Mouse (Mus musculus): ENCODE measurements at regions not wholly inside any gene's neighbourhood (a gene's known extent, or its start where the extent isn't known, plus 50 kb on each side); places are given as distances from the start of the nearest gene placed in this dataset.
A peak's percentile ranks its signal among the peaks of the same experiment; 100 is the strongest.

GRCm38 (mm10) chr6:50777827-50778226 lies 123.6 kb upstream of the Npvf start:
- DNase-seq (ENCODE audit: low spot score in 2 of 2), result no peak

DNA sequence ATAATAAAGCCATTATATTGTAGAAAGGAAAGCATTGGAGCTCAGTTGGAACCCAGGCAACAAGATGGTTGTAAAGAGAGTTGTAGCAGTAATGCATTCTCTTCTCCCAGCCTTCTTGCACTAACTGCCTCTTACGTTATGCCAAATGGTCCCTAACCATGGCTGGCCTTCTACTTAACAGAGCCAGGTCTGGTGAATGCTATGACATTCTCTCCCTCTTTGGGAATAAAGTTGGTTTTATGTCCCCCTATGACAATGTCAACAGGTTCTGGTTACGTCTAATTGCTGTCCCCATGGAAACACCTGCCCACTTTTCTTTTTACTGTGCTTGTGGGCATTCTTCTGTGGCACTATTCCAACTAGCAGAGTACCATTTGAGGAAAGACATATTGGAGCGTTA lies 126.4 kb upstream of the Npvf start:
- DNase-seq (ENCODE audit: low spot score in 2 of 2), result no peak

- DNase-seq (ENCODE audit: low spot score in 2 of 2), result no peak
These were observed 127.0 kb upstream of the Npvf start for GRCm38 (mm10) chr6:50781271-50781670.

DNA sequence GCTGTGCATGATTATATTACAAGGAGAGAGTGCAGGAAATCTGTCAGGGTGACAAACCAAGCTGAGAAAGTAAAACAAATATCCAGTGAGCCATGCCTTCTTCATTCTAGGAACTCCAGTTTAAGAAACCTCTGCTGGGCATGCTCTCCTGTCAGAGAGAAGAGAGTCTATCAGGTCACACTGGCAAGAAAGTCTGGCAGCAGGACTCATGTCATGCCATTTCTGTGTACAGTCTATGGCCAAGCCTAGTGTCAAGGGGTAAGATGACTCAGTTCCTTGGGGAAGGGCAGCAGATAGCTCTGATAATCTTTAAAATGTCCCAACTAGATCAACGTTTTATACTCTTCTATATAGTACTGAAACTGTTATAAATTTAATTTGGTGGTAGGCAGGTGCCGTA lies 128.0 kb upstream of the Npvf start:
- no peak for DNase-seq (ENCODE audit: low spot score in 2 of 2)

GRCm38 (mm10) chr6:50783494-50783893 lies 129.3 kb upstream of the Npvf start:
- no peak for DNase-seq (ENCODE audit: low spot score in 2 of 2)

DNA sequence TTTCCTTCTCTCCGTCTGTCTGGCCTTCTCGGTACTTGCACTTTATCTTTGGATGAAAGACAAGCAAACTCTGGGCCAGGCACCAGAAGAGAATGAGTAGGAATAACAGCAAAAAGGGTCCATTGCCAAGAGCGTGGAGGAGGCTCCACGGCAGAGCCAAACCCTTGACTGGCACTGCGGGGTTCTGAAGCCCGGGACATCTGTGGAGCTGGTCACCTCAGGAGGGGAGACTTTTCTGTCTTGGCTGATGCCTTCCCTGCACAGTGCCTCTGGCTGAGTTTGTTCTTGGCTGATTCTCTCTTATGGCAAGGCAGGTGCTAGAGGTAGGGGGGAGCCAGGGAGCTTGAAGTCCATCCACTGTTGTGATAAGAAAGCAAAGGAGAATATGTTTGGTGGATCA lies 130.1 kb upstream of the Npvf start:
- no peak for DNase-seq (ENCODE audit: low spot score in 2 of 2)

GRCm38 (mm10) chr6:50787666-50788065 lies 133.4 kb upstream of the Npvf start:
- no peak for DNase-seq (ENCODE audit: low spot score in 2 of 2)

GRCm38 (mm10) chr6:50799963-50800362 lies 145.7 kb upstream of the Npvf start:
- no peak for DNase-seq (ENCODE audit: low spot score in 2 of 2)

- DNase-seq (ENCODE audit: low spot score in 2 of 2), result no peak
These were observed 148.7 kb upstream of the Npvf start for GRCm38 (mm10) chr6:50802956-50803355.

GRCm38 (mm10) chr6:50804477-50805005 lies 150.3 kb upstream of the Npvf start:
- no peak for DNase-seq (ENCODE audit: low spot score in 2 of 2)

- no peak for DNase-seq (ENCODE audit: low spot score in 2 of 2)
These were observed 152.3 kb upstream of the Npvf start for GRCm38 (mm10) chr6:50806376-50807077.

DNA sequence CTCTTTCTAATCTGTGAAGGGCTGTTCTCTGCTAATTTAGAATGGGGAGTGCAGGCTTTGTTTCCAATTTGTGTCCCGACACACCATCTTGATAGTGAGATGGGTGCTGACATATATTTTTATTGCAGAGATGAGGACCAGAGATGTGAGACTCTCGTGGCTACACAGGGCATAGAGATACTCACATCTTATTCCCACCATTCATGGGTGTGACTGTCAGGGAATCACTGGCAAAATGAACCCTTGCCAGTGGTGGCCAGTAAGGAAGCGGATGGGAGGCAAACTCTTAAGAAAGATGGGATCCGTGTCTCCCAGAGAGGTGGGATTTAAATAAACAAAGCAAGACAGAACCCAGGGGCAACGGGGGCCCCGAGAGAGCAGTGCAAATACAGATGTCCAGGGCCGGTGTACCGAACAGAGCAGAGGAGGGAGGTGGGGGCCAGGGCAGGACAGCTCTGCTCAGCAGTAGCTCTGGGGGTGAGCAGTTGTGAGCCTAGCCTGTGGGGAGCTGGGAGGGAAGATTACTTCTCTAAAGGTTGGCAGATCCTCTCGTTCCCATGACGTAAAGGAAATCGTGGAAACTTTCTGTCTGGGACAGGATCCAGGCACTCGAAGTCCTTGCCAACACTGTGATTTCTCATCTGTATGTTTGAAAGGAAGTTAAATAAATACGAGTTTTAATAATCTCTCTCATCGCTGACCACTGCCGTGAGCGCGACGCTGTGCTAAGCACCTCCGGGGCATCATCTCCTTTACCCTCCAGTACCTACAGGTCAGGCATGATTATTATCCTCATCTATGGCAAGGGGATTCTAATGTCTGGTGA lies 153.2 kb upstream of the Npvf start:
- no peak for DNase-seq (ENCODE audit: low spot score in 2 of 2)

DNA sequence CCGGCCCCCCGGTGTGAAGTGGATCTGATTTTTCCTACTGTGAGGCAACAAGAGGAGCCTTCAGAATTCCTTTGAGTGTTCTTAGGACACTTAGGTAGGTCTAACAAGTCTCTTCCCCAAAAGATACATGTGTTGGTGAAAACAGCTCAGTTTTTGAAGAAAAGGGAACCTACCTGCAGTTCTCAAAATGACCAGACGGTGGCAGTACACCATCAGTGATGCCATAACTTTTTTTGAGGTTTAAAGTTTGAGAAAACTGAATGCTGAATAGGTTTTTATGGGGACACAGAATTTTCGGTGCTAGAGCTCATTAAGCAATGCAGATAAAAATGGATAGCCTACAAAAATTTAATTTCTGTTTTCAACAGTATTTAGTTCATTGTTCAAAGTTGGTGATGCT lies 153.9 kb upstream of the Npvf start:
- DNase-seq (ENCODE audit: low spot score in 2 of 2), result peak in 1 of 2 experiments; percentile 83

- DNase-seq (ENCODE audit: low spot score in 2 of 2), result no peak
These were observed 154.8 kb upstream of the Npvf start for GRCm38 (mm10) chr6:50808811-50809668.

DNA sequence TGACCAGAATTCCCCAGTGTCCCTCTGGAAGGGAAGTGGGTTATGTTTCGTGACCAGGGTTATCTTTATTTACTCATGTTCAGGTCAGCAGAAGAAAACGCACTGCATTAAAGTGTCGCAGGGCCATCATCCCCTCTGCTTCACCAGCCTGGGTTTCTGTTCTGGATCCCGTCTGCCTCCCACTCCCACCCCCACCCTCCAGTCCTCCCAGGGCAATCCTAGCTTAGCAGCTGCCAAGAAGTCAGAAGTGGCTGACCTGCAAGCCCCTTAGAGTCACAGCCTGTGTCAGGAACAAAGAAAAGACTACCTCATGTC lies 155.4 kb upstream of the Npvf start:
- DNase-seq (ENCODE audit: low spot score in 2 of 2), result no peak

- DNase-seq (ENCODE audit: low spot score in 2 of 2), result no peak
These were observed 160.8 kb upstream of the Npvf start for GRCm38 (mm10) chr6:50814936-50815500.

DNA sequence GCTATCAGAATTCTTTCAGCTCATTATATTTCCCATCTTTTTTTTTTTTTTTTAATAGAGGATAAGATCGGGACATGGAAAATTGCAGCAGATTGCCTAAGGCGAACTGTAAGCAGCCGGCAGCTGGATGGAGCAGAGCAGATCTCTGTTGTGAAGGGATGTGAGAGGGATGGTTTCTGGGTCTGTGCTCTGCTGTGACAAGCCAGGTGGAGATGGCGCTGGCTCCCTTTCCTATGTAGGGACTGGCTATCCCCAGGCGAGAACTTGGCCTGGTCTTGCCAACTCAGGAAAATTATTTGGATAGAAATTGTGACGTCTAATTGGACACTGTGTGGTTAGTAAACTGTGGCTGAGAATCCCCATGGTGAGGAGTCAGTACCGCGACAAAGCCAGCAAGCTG lies 161.3 kb upstream of the Npvf start:
- no peak for DNase-seq (ENCODE audit: low spot score in 2 of 2)

DNA sequence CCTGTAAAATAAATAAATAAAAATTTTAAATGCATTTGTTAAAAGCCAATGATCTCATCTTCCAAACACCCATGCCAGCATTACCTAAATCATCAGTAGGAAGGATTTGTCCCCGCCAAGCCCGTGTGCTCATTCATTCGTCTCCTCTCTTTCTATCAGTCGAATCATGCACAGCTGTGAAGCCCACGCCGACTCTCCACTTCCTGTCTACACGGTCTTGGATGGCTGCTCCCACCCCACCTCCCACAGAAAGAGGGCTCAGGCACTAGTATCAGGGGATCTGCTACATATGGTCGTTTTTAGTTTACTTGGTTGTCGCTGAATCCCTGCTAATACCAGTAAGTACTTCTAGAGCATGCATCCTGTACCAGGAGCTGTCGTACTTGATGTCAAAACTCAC lies 163.2 kb upstream of the Npvf start:
- DNase-seq (ENCODE audit: low spot score in 2 of 2), result no peak

GRCm38 (mm10) chr6:50818433-50818832 lies 164.2 kb upstream of the Npvf start:
- no peak for DNase-seq (ENCODE audit: low spot score in 2 of 2)

- DNase-seq (ENCODE audit: low spot score in 2 of 2), result no peak
These were observed 164.8 kb upstream of the Npvf start for GRCm38 (mm10) chr6:50818891-50819541.
